Mouse (Mus musculus) ES-E14 (cell line): ENCODE measurements around the gene Med1.

ENCODE experiments used
- MAFK ChIP-seq: IDR thresholded peaks from 2 replicates; pipeline ENCODE4 v1.6.1; 2014; ENCODE audit warnings: mild to moderate bottlenecking, low read depth, low read length, inconsistent platforms; ENCODE audit not compliant: insufficient read depth
- ZNF384 ChIP-seq: IDR thresholded peaks from 2 replicates; pipeline ENCODE4 v1.6.1; 2012; ENCODE audit warnings: low read depth, low read length, inconsistent platforms

DNA sequence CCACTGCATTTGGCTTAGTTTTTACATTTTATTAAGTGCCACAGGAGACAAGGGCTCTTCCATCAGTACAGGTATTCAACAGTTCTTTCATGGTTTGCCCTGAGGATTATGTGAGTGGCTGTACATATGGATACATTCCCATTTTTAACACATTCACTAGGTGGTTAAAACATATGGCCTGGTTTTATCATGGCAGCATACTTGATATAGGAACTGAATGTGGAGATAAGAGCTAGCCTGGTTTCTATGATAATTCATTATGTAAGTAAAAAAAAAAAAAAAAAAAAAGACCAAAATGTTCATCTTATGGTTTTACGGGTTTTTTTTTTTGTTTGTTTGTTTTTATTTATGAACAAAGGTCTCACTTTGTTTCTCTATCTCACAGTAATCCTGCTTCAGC, 33.3 kb upstream of the Med1 start:
- TF ChIP-seq MAFK (no peak), ZNF384 (no peak)
